Mouse (Mus musculus) small intestine, adult 2 months (tissue): ENCODE data around the gene Cxcr1. TPM values are rescaled to one million over a fixed set of nuclear protein-coding genes. Genes with fewer than 3 reads are reported as not detected.
A peak's percentile ranks its signal among the peaks of the same experiment; 100 is the strongest.

Source experiments
- H3K27ac ChIP-seq: fragments of 200-500 bp; 2 replicates; pipeline ENCODE4 v1.5.1; 2012; ENCODE audit warnings: low read depth, low read length, control low read depth, inconsistent platforms; ENCODE audit not compliant: insufficient read depth
- H3K27me3 ChIP-seq: fragments of 200-500 bp; 2 replicates; pipeline ENCODE4 v1.6.1; 2012; ENCODE audit warnings: mild to moderate bottlenecking, moderate library complexity, low read length, inconsistent platforms; ENCODE audit not compliant: control insufficient read depth, insufficient read depth
- H3K36me3 ChIP-seq: fragments of 200-500 bp; 2 replicates; pipeline ENCODE4 v1.6.1; 2012; ENCODE audit warnings: mild to moderate bottlenecking, low read length, control low read depth, inconsistent platforms; ENCODE audit not compliant: control insufficient read depth, insufficient read depth
- H3K4me1 ChIP-seq: fragments of 200-500 bp; 2 replicates; pipeline ENCODE4 v1.6.1; 2012; ENCODE audit warnings: low read length, inconsistent platforms, mixed read lengths; ENCODE audit not compliant: control insufficient read depth, insufficient read depth, insufficient read length
- H3K4me3 ChIP-seq: fragments of 200-500 bp; 2 replicates; pipeline ENCODE4 v1.5.1; 2012; ENCODE audit warnings: low read depth, mild to moderate bottlenecking, control low read depth, inconsistent platforms, low read length, moderate library complexity
- CTCF ChIP-seq: fragments of 200-500 bp; IDR thresholded peaks from 2 replicates; pipeline ENCODE4 v1.5.1; 2012; ENCODE audit warnings: low read depth, mild to moderate bottlenecking, control low read depth, inconsistent platforms, low read length, moderate library complexity, mixed read lengths; ENCODE audit not compliant: insufficient replicate concordance, insufficient read length; ENCODE audit errors: extremely low read depth
- POLR2A ChIP-seq: fragments of 200-500 bp; IDR thresholded peaks from 2 replicates; pipeline ENCODE4 v1.6.1; 2012; ENCODE audit warnings: low read depth, mild to moderate bottlenecking, control low read depth, inconsistent platforms, low read length, moderate library complexity
- WGBS: fragments of 180-500 bp; shearing (Covaris S2); methylation state at CpG from one replicate; pipeline ENCODE4 v1.1.7; 2018; 5-methylcytosine and 5-hydroxymethylcytosine counted together
- polyA plus RNA-seq: library from polyadenylated mRNA; depleted of rRNA; stranded (reverse); fragments of >200 nt; gene quantifications from 2 replicates; pipeline ENCODE4 v1.2.3, GENCODE M21; 2012

Gene Cxcr1
- polyA plus RNA-seq, 1 experiment = not detected

DNA sequence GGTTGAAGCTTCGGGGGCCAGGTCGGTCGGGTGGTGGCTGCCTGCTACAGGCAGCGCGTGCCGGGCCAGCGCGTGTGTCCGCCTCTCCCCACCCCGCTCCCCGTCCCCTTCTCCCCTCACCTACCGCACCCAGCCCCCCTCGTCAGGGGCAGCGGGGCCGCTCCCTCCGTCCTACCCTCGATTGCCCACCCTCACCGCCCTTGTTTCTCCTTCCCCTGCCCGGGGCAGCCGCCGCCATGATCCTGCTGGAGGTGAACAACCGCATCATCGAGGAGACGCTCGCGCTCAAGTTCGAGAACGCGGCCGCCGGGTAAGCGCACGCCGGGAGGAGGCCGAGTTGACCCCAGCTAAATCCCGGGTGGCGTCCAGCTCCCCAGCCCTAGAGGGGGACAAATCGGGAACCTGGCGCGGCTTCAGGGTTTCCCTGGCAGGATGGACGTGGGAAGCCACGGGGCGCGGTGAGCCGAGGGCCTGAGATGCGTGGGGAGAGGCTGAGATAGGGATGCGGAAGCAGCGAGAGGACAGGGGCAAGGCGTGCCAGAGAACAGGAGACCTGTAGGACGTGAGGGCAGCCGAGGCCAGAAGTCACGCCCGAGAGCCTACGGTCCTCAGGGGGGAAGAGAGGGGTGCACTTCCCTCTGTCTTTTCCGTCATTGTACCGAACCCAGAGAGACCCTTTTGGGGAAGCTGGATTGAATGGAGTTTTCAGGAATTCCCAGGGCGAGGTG, 42.3 kb upstream of the Cxcr1 start:
- Histone ChIP-seq H3K27ac (peak overlapping the region; percentile 95), H3K4me3 (peak overlapping the region; percentile 84), H3K36me3 (peaks cover 3% of the 10 kb centered on the region), H3K4me1 (peaks cover 12% of the 10 kb centered on the region), H3K27me3 (no peaks in the 10 kb centered on the region)
- WGBS = under 1% methylated on average over 57 of the region's 57 CpGs
- TF ChIP-seq CTCF = no peak
- TF ChIP-seq POLR2A = peak; percentile 55

DNA sequence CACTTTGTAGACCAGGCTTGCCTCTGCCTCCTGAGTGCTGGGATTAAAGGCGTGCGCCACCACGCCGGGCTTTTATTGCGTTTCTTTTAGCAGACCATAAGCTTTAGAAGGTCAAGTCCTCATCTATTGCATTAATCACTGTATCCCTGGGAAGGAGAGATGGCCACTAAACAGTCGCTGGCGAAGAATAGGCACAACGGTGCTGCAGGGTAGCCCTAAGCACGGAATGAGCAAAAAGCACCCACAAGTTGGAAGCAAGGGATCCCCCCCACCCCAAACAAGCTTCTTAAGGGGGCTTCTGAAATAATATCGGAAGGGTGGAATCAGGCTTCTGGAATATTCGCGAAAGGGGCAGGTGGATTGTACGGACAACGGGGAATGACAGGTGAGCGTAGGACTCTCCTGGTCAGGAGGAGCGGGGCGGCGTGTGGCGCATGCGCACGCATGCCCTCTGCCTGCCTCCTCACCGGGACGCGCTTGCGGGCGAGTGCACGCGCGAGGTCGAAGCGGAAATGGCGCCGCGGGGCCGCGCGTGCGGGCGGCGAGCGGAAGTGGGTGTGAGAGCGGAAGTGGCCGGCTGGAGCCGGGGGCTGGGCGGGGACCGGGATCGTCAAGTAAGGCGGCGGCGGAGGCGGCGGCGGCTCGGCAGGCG, 41.6 kb upstream of the Cxcr1 start, which contains the start of gene Arpc2:
Gene Arpc2, plus strand, starts transcription at position 147 of the 652 bp plus-strand sequence.
- TF ChIP-seq POLR2A = peak; percentile 75
- no peak for TF ChIP-seq CTCF
- H3K4me1 ChIP-seq = peaks cover 11% of the 10 kb centered on the region
- H3K4me3 ChIP-seq = peak within 1 kb of the TSS; percentile 84
- peak within 1 kb of the TSS; percentile 95 for H3K27ac ChIP-seq
- peaks cover 1% of the 10 kb centered on the region for H3K36me3 ChIP-seq
- under 1% methylated on average over 55 of the region's 55 CpGs for WGBS
- H3K27me3 ChIP-seq = no peaks in the 10 kb centered on the region

DNA sequence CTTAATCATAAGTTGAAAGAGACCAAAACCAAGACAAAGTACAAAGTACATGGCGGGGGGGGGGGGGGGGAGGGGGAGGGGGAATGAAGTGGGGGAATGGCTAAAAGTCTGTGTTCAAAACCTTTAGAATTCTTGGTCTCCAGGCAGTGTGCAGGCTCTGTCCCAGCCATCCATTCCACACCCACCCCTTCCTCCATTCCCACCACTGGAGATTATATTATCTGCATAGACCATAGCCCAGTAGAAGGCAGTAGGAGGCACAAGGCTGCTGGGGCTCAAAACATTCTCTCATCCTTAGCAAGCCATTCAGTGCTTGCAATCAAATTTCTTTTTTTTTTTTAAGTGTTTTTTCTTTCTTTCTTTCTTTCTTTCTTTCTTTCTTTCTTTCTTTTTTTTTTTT, 36.6 kb upstream of the Cxcr1 start:
- TF ChIP-seq POLR2A = no peak
- no peak for TF ChIP-seq CTCF
- Histone ChIP-seq H3K4me1 (no peaks in the 10 kb centered on the region; the same call in 1 of the 2 replicates), H3K27me3 (no peaks in the 10 kb centered on the region), H3K4me3 (no peak overlapping the region), H3K27ac (no peak overlapping the region), H3K36me3 (no peaks in the 10 kb centered on the region)
- 17% methylated on average over 1 of the region's 1 CpGs for WGBS

DNA sequence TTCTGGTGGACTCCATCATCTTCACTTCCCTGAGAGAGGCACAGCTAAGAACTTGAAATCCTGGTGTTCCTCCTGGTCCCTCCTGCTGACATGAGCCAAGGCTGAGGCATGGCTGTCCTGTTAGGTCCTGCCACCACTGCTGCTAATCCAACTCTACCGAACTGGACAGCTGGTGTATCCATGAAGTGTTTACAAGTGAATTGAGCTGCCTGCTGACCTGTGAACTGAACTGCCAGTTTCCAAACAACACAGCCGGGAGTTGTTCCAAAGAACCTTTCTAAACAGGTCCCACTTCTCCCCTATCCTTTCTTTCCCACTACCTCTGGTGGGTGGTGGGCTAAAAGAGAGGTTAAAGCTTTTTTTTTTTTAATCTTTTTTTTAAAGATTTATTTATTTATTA, 35.5 kb upstream of the Cxcr1 start:
- no peaks in the 10 kb centered on the region; the same call in 1 of the 2 replicates for H3K4me1 ChIP-seq

DNA sequence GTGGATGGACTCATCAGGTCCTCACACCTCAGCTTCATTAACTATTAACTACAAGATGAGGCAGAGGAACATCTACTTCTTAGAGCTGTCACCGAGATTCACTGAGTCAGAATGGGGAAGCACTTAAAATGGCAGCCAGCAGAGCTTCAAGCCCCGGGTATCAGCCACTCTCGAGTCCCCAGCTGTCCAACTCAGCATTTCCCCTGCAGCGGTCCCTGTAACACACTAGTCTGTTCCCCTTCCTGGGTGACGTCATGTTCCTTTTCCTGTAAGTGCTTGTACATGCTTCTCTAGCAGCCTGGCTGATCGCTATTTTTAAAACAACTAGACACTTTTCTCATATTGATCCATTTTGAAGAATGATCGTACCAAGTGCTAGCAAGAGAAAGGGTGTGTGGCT, 32.9 kb upstream of the Cxcr1 start:
- no peaks in the 10 kb centered on the region; the same call in 1 of the 2 replicates for H3K4me1 ChIP-seq
- H3K27ac ChIP-seq = peak overlapping the region; percentile 28; the same call in 1 of the 2 replicates
- TF ChIP-seq POLR2A = no peak
- TF ChIP-seq CTCF = no peak
- H3K4me3 ChIP-seq = no peak overlapping the region
- H3K36me3 ChIP-seq = no peaks in the 10 kb centered on the region
- WGBS = 54% methylated on average over 7 of the region's 7 CpGs
- no peaks in the 10 kb centered on the region for H3K27me3 ChIP-seq

More for the DNA sequence above, 35.5 kb upstream of the Cxcr1 start:
- no peak for TF ChIP-seq CTCF
- no peak for TF ChIP-seq POLR2A
- H3K36me3 ChIP-seq = no peaks in the 10 kb centered on the region
- no peak overlapping the region for H3K27ac ChIP-seq
- WGBS = 64% methylated on average over 2 of the region's 2 CpGs
- H3K4me3 ChIP-seq = no peak overlapping the region
- H3K27me3 ChIP-seq = no peaks in the 10 kb centered on the region

DNA sequence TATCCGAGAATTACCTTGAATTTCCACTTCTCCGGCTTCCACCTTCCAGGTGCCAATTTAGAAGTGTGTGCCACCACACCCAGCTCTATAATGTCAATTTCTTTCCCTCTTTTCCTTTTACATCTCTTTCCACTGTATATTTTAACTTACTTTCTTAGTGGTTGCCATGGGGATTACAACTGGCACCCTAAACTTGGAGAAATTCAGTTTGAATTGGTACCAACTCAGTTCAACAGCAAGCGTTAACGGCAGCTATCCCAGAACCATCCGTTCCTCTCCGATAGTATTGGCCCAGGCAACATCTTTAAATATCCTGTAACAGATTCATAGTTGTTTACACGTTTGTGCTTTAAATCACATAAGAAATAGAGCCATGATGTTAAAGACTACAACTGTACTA, 25.5 kb upstream of the Cxcr1 start:
- WGBS = 87% methylated on average over 7 of the region's 7 CpGs
- TF ChIP-seq CTCF = no peak
- TF ChIP-seq POLR2A = no peak
- Histone ChIP-seq H3K4me3 (no peak overlapping the region), H3K27me3 (no peaks in the 10 kb centered on the region), H3K4me1 (no peaks in the 10 kb centered on the region), H3K27ac (no peak overlapping the region), H3K36me3 (no peaks in the 10 kb centered on the region)

DNA sequence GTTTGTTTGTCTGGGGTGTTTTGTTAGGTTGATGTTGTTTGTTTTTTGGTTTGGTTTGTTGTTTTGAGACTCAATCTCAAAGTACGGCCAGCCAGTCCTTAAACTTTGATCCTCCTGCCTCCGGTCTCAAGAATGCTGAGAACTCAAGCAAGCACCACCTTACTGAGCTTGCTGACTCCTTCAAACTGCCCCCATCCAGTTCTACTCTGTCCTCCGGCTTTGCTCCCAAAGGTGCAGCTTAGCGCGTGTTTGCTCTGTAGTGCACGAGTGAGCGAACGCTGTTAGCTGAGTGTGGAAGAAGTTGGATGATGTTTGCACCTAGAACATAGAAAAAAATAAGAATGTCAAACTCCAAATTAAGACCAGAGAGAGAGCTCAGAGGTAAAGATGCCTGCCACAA, 14.5 kb upstream of the Cxcr1 start:
- H3K36me3 ChIP-seq = no peaks in the 10 kb centered on the region
- WGBS = 88% methylated on average over 8 of the region's 8 CpGs
- no peak overlapping the region for H3K4me3 ChIP-seq
- H3K27ac ChIP-seq = no peak overlapping the region
- no peaks in the 10 kb centered on the region for H3K4me1 ChIP-seq
- TF ChIP-seq CTCF (no peak), POLR2A (no peak)
- H3K27me3 ChIP-seq = no peaks in the 10 kb centered on the region
